Mouse (Mus musculus) layer of hippocampus, postnatal 14 days (tissue): ENCODE measurements around the gene Nts. TPM values are rescaled to one million over a fixed set of nuclear protein-coding genes. Genes with fewer than 3 reads are reported as not detected.
A peak's percentile ranks its signal among the peaks of the same experiment; 100 is the strongest.
"Not testable (repeated sequence)": the region's sequence is repeated elsewhere in the genome, so short reads cannot be mapped to it uniquely, and the experiment has no call there.

Experiments
- DNase-seq, 2 experiments: peaks; one replicate each; pipeline ENCODE4 v3.0.0; 2021 to 2022; ENCODE audit warnings: low spot score in 2 of 2, mixed read lengths in 1 of 2
- long read RNA-seq, 2 experiments: library from polyadenylated mRNA; stranded (forward); transcript quantifications; one replicate each; pipeline ENCODE4 v2.0.0; 2021
- total RNA-seq, 2 experiments: library from RNA; stranded (reverse); gene quantifications; 2 replicates each; pipeline ENCODE4 v1.2.3; 2021

Nts gene
- 10 to 100 TPM in 1 of 2 experiments, 1 to 10 TPM in 1; 9.2 to 14.0 TPM for total RNA-seq
- long read RNA-seq, experiment 1, partial matches to known transcripts, result 0 of 4 reads
- long read RNA-seq, experiment 1, other reads (novel, unspliced or antisense), result 0 of 4 reads
- long read RNA-seq, experiment 2, transcript Nts-201 (4 exons, 1,248 nt), result major isoform, 9 of 9 reads
- long read RNA-seq, experiment 2, partial matches to known transcripts, result 0 of 9 reads
- long read RNA-seq, experiment 2, other reads (novel, unspliced or antisense), result 0 of 9 reads

DNA sequence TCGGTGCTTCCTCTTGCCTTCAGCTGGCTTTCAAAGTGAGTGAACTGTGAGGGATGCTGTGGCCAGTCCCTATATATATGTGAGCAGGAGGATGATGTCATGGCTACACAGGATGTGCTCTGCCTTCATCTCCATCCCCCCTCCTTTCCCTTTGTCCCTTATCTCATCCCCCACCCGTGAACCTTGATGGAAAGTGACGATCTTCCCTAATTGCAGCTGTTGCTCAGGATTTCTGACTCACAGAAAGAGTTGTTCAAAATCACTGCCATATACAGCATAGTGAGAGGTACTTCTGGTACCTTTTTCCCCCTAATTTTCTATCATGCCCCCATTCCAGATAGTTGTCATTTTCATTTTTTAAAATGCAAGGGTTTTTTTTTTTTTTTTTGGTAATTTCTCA lies at the start of gene Nts:
Gene Nts (minus strand): TSS at position 101 of the 400 bp plus-strand sequence.
- DNase-seq, result no peak

GRCm38 (mm10) chr10:102527901-102528300 lies 37.6 kb upstream of the Nts start:
- no peak for DNase-seq

DNA sequence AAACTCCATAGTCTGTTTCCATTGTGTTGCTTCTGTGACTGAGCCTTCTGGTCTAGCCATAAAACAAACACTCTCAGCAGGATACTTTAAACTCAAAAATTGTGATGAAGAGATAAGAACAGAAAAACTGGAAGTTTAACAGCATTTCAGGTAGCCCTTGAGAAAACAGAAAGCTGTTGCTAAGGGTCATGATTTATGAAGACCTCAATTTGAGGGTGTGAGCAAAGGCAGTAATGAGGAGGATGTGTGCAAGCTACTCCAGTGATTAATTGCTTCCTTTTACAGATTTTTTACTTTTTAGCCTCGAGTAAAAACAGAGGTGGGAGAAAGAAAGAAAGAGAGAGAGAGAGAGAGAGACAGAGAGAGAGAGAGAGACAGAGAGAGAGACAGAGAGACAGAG lies 23.9 kb upstream of the Nts start:
- DNase-seq, result no peak

DNA sequence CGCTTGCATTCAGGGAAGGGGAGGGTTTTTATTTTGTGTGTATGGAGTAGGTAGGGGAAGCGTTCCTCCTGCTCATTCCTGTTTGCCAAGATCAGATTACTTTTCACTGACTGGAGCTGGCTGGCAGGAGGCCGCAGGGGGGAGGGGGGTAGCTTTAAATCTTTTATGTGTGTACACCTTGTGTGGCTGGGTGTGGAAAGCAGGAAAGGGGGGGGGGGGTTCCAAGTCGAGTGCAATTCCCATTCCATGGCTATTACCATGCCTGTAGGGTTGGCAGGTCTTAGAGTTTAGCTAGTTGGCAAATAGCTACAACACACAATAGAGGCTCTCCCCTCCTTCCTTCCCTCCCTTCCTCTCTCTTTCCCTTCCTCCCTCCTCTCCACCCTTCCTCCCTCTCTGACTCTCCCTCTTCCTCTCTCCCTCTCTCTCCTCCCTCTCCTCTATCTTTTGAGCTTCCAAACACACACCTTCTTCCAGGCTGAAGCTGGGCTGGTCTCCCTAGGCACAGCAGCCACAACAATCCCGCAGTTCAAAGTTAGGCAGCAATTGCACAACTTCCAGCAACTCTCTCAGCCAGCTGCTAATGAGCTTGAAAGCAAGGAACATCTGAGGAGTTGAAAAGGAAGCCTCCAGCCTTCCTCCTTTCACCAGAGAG lies 21.6 kb upstream of the Nts start, which contains the start of gene Rassf9:
Gene Rassf9 (plus strand): TSS at position 416 of the 655 bp plus-strand sequence.
- DNase-seq, result no peak

GRCm38 (mm10) chr10:102511461-102511806 lies 21.1 kb upstream of the Nts start:
- no peak for DNase-seq

DNA sequence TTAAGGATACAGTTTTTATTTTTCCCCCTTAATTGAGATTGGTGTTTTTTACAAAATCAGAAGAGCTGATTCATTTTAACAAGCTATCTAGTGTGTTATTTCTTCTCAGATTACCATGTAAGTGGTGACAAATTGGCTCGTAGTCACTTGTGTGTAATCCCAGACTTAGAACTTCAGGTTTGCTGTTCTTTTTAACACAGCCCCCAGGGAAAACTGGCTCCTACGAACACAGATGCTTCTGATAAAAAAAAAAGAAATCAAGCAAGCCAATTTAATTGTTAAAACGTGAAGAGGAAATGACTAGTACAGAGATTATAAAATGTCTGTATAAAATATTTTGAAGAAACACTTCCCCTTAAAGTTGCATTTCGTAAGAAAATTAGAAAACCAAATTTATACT lies 17.1 kb upstream of the Nts start:
- DNase-seq, result no peak

GRCm38 (mm10) chr10:102498754-102499153 lies 8.5 kb upstream of the Nts start:
- peak in 1 of 2 experiments; percentile 38 for DNase-seq

GRCm38 (mm10) chr10:102491792-102492191 lies 1.5 kb upstream of the Nts start:
- DNase-seq, result peak; percentile 39 to 65

DNA sequence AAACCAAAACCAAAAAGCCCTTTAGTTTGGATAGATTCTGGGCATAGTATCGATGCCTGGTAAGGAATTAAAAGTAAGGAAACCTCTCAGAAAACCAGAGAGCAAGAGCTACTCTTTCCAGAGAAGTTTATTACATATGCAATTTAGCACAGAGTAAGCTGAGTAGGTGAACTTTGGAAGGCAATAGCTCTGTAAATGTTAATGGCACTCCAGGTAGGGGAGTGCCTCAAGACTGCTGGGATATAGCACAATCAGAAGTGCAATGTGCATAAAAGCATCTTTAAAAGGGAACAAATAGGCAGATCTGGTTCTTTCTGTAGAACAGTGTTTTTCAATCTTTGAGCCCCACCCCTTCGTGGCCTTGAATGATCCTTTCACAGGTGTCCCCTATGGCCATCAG lies 20.9 kb downstream of the Nts start:
- DNase-seq, result no peak

DNA sequence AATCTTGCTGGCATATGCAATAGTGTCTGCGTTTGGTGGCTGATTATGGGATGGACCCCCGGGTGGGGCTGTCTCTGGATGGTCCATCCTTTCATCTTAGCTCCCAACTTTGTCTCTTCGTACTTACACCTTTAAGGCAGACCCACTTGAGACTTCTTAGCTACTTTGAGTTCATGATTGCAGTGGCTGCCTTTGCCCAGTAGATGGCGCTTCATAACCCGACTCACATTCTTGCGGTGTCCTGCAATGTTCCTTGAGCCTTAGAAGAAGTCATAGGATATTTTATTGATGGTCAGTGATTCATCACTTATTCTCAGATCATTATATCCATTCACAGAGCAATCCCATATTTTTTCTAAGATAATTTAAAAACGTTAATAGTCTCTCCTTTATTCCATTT lies 38.5 kb downstream of the Nts start:
- DNase-seq, result peak in 1 of 2 experiments; percentile 39

GRCm38 (mm10) chr10:102449449-102449848 lies 40.8 kb downstream of the Nts start:
- peak; percentile 13 to 71 for DNase-seq

DNA sequence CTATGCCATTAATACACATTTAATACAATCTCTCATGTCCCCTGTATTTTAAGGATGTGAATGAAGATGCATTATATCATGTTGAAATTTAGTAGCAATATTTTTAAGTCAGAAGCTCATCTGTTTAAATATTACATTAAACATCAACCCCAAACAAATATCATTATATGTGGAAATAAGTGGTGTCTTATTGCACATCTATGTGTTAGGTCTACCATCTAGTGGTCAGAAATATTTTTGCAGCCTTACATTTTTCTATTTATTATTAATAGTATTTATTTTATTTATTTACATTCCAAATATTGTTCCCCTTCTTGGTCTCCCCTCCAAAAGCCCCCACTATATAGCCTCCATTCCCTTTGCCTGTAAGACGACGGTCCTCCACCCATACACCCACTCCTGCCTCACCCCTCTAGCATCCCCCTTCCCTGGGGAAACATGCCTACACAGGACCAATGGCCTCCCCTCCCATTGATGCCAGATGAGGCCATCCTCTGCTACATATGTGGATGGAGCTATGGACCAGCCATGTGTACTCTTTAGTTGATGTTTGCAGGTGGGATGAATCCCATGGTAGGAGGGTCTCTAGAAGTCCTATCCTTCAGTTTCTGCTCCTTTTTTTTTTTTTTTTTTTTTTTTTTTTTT lies 45.3 kb downstream of the Nts start:
- peak in 1 of 2 experiments; percentile 7 for DNase-seq

GRCm38 (mm10) chr10:102435467-102435866 lies 54.8 kb downstream of the Nts start:
- DNase-seq, result not testable (repeated sequence)

DNA sequence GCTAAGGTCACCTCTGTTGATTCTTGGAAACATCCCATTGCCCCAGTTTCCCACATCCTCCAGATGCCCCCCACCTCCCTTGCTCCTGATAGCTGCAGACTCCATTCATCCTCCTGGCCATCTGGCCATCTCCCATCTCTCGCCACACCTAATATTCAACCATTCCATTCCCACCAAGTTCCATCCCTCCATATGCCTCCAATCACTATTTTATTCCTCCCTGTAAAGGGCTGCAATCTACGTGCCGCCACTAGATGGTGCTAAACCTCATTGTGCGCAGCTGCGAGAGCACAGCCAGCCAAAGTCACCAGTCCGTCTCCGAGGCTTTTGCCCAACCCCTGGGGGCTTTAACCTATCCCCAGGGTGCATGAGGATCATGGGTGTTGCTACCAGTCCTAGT lies 55.2 kb downstream of the Nts start:
- not testable (repeated sequence) for DNase-seq

Other genes with a start within 250 kb of the Nts start
- 1 to 10 TPM; 3.3 to 4.2 TPM for gene Rassf9, start 21.7 kb upstream of the Nts start, total RNA-seq